7 mouse cellular contexts compared by ENCODE assay signal in the genomic region with DNA sequence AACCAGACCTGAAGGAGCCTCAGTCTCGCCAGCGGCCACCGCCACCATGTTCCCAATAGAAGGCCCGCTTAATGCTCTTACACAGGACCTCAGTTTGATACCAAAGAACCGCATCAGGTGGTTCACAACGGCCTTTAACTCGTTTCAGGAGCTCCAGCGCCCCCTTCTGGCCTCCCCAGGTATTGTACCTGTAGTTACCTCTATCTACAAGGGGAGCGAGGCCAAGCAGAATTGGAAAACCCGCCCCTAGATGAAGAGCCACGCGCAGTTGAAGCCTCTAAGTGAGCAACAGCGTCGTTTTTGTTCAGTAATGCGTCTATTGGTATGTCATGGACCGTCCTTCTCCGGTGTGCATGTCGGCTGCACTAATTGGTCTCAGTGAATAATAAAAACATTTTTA. TPM values are rescaled to one million over a fixed set of nuclear protein-coding genes. Genes with fewer than 3 reads are reported as not detected.
A peak's percentile ranks its signal among the peaks of the same experiment; 100 is the strongest.
DNase-seq lines count a peak whose midpoint lies in the region; ATAC-seq and TF ChIP-seq lines count a peak whose summit lies in the region.

No protein-coding gene starts in this region.

- peak; percentile 69 for TF ChIP-seq CTCF in lung, embryonic 14.5 days (IDR thresholded peaks at IDR 0.05; ENCODE audit: low read depth)

- DNase-seq in 3134 (ENCODE audit: extremely low read depth, insufficient read length, low spot score) = peak; percentile 30
- DNase-seq in CD4-positive, CD25-positive, alpha-beta regulatory T cell, adult 2 months (ENCODE audit: low read depth, low spot score) = peak; percentile 87
- peak; percentile 40 for DNase-seq in c-Kit-negative CD71-positive TER-119-positive erythroid progenitor cells, embryonic 14.5 days (ENCODE audit: low read depth, low spot score)
- peak; percentile 84 for DNase-seq in lung, embryonic 14.5 days
- DNase-seq in right cerebral cortex, postnatal 4 days = peak; percentile 79

- no peak overlapping the region for H3K4me3 ChIP-seq in lung, embryonic 14.5 days (ENCODE audit: low read depth, low read length)

- 0 out of 2 replicates have a peak, but pooled peaks have one; percentile 50 for ATAC-seq in frontal cortex, adult (ENCODE audit: low TSS enrichment)
- peak; percentile 41 for ATAC-seq in inflammation-experienced regulatory T-cells, adult 6 months
- no peak for ATAC-seq in lung, embryonic 14.5 days (ENCODE audit: insufficient read depth)

- no peaks in the 10 kb centered on the region for H3K27me3 ChIP-seq in lung, embryonic 14.5 days (ENCODE audit: insufficient read depth, low read length)

- H3K27ac ChIP-seq in lung, embryonic 14.5 days (ENCODE audit: low read depth) = no peak overlapping the region

- no peaks in the 10 kb centered on the region for H3K9me3 ChIP-seq in lung, embryonic 14.5 days (ENCODE audit: low read depth, low read length)

- H3K4me2 ChIP-seq in lung, embryonic 14.5 days = no peak overlapping the region

- no peaks in the 10 kb centered on the region for H3K36me3 ChIP-seq in lung, embryonic 14.5 days (ENCODE audit: insufficient read depth)

- H3K9ac ChIP-seq in lung, embryonic 14.5 days = no peak overlapping the region

- H3K4me1 ChIP-seq in lung, embryonic 14.5 days (ENCODE audit: insufficient read depth) = no peaks in the 10 kb centered on the region

- WGBS in lung, embryonic 14.5 days = 13% methylated on average over 18 of the region's 18 CpGs

RNA-seq across cellular contexts. Expression of gene Olfr279, which starts 12.3 kb away (rescaled TPM):
- polyA plus RNA-seq in inflammation-experienced regulatory T-cells, adult 6 months (2017; shearing (Covaris generic)) = under 1 TPM in 2 of 3 experiments, not detected in 1; 0.06 to 0.07 TPM
- not detected in 2 replicates for polyA plus RNA-seq in lung, embryonic 14.5 days (2014; fragmentation: Nextera tagmentation; extraction: Ambion mirVana)

RNA-seq across cellular contexts. Expression of gene Lalba, which starts 22.0 kb away (rescaled TPM):
- polyA plus RNA-seq in inflammation-experienced regulatory T-cells, adult 6 months (2017; shearing (Covaris generic)) = not detected
- 0.50 and 0.68 TPM in 2 replicates for polyA plus RNA-seq in lung, embryonic 14.5 days (2014; fragmentation: Nextera tagmentation; extraction: Ambion mirVana)

RNA-seq across cellular contexts. Expression of gene Kansl2, which starts 29.6 kb away (rescaled TPM):
- polyA plus RNA-seq in inflammation-experienced regulatory T-cells, adult 6 months (2017; shearing (Covaris generic)) = 10 to 100 TPM; 29.4 to 33.1 (median 32.4) TPM
- polyA plus RNA-seq in lung, embryonic 14.5 days (2014; fragmentation: Nextera tagmentation; extraction: Ambion mirVana) = 113 and 121 TPM in 2 replicates

RNA-seq across cellular contexts. Expression of gene OR5BS1P, which starts 34.8 kb away (rescaled TPM):
- polyA plus RNA-seq in inflammation-experienced regulatory T-cells, adult 6 months (2017; shearing (Covaris generic)) = not detected
- not detected in 2 replicates for polyA plus RNA-seq in lung, embryonic 14.5 days (2014; fragmentation: Nextera tagmentation; extraction: Ambion mirVana)

RNA-seq across cellular contexts. Expression of gene Olfr281, which starts 52.1 kb away (rescaled TPM):
- not detected for polyA plus RNA-seq in inflammation-experienced regulatory T-cells, adult 6 months (2017; shearing (Covaris generic))
- not detected in 2 replicates for polyA plus RNA-seq in lung, embryonic 14.5 days (2014; fragmentation: Nextera tagmentation; extraction: Ambion mirVana)

Comparison
In these comparisons a context has a peak if more than half of its experiments do, and no peak if none do; other contexts are left out.
1. DNase-seq: peak in every context shown above with its lines; median percentile 87 in CD4-positive, CD25-positive, alpha-beta regulatory T cell, adult 2 months; 84 in lung, embryonic 14.5 days; 79 in right cerebral cortex, postnatal 4 days; 40 in c-Kit-negative CD71-positive TER-119-positive erythroid progenitor cells, embryonic 14.5 days; 30 in 3134.